Mouse (Mus musculus) ES-E14 (cell line): Measurements from ENCODE around the gene Gpam.

Source experiments
- CHD2 ChIP-seq: IDR thresholded peaks from 2 replicates; pipeline ENCODE4 v1.6.1; 2014; ENCODE audit warnings: mild to moderate bottlenecking, low read depth, low read length, inconsistent platforms
- HCFC1 ChIP-seq: IDR thresholded peaks from 2 replicates; pipeline ENCODE4 v1.6.1; 2012; ENCODE audit warnings: low read length, inconsistent platforms, borderline replicate concordance; ENCODE audit not compliant: insufficient read depth
- MAFK ChIP-seq: IDR thresholded peaks from 2 replicates; pipeline ENCODE4 v1.6.1; 2014; ENCODE audit warnings: mild to moderate bottlenecking, low read depth, low read length, inconsistent platforms; ENCODE audit not compliant: insufficient read depth
- ZC3H11A ChIP-seq: IDR thresholded peaks from 2 replicates; pipeline ENCODE4 v1.6.1; 2012; ENCODE audit warnings: low read depth, mild to moderate bottlenecking, inconsistent platforms, low read length, borderline replicate concordance
- ZNF384 ChIP-seq: IDR thresholded peaks from 2 replicates; pipeline ENCODE4 v1.6.1; 2012; ENCODE audit warnings: low read depth, low read length, inconsistent platforms

GRCm38 (mm10) chr19:55117059-55117815 lies 9.8 kb downstream of the Gpam start:
- TF ChIP-seq CHD2, result no peak
- TF ChIP-seq MAFK, result no peak
- no peak for TF ChIP-seq ZNF384
- no peak for TF ChIP-seq HCFC1
- no peak for TF ChIP-seq ZC3H11A
